Mouse (Mus musculus): ENCODE results near the gene Esp3. TPM values are rescaled to one million over a fixed set of nuclear protein-coding genes. Genes with fewer than 3 reads are reported as not detected.

Esp3 gene
- not detected for total RNA-seq (2023)

GRCm38 (mm10) chr17:40631775-40632174 is at the start of gene Esp3:
TSS of gene Esp3 (plus strand) at chr17:40632075.

GRCm38 (mm10) chr17:40598294-40598693 is 33.6 kb upstream of the Esp3 start, which contains the start of gene Esp4:
TSS of gene Esp4 (plus strand) at chr17:40598594.

Other genes starting within 250 kb of the Esp3 start
- not detected for gene Esp8, start 112.1 kb upstream of the Esp3 start, total RNA-seq (2023)
- gene Esp6, start 70.6 kb upstream of the Esp3 start, total RNA-seq (2023) = not detected
- gene Esp4, start 33.5 kb upstream of the Esp3 start, total RNA-seq (2023) = not detected
- gene Esp1, start 95.0 kb downstream of the Esp3 start, total RNA-seq (2023) = not detected
- not detected for gene Crisp2, start 174.9 kb downstream of the Esp3 start, total RNA-seq (2023)
- gene Rhag, start 179.1 kb downstream of the Esp3 start, total RNA-seq (2023) = 10 to 100 TPM; 13.9 to 22.8 TPM
- gene 9130008F23Rik, start 248.5 kb downstream of the Esp3 start, total RNA-seq (2023) = under 1 TPM in 1 of 2 experiments, not detected in 1; 0.92 TPM